Mouse (Mus musculus) right cerebral cortex, postnatal 25 days (tissue): ENCODE results near the gene Lars2.

ENCODE experiments used
- DNase-seq: peaks from one replicate; pipeline ENCODE4 v3.0.0; 2022

The Lars2 gene

DNA sequence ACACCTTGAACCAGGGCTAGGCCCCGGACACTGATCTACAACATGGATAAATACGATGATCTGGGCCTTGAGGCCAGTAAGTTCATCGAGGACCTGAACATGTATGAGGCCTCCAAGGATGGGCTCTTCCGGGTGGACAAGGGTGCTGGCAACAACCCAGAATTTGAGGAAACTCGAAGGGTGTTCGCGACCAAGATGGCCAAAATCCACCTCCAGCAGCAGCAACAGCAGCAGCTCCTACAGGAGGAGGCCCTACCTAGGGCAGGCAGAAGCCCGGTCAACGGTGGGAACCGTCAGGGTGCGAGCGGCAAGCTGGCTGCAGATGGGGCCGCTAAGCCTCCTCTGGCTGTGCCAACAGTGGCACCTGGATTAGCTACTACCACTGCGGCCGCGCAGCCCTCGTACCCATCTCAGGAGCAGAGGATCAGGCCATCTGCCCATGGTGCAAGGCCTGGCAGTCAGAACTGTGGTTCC, 112.5 kb downstream of the Lars2 start:
- no peak for DNase-seq

- no peak for DNase-seq
Measured at GRCm38 (mm10) chr9:123479876-123480252, 113.1 kb downstream of the Lars2 start.

GRCm38 (mm10) chr9:123480253-123480921, 113.7 kb downstream of the Lars2 start:
- no peak for DNase-seq

DNA sequence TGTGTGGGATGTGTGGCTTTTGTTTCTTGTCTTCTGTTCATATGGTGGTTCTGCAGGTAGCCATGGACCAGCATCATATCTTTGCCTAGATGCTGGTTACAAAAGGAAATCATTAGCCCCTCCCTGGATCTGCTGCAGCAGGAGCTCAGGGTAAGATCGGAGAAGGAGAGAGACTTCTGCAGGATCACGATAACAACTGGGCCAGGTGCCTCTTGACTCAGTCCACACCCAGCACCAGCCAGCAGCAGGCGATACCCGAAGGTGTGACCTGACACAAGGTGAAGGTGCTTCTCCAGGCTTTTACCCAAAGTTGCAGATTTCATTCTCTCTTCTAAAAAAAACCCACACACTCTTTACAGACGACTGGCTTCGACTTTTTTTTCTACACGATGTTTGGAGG, 114.4 kb downstream of the Lars2 start:
- DNase-seq, result no peak

GRCm38 (mm10) chr9:123483598-123483997, 116.9 kb downstream of the Lars2 start:
- DNase-seq, result no peak

- DNase-seq, result no peak
Measured at GRCm38 (mm10) chr9:123484830-123485229, 118.1 kb downstream of the Lars2 start.

GRCm38 (mm10) chr9:123485561-123485960, 118.8 kb downstream of the Lars2 start:
- no peak for DNase-seq

DNA sequence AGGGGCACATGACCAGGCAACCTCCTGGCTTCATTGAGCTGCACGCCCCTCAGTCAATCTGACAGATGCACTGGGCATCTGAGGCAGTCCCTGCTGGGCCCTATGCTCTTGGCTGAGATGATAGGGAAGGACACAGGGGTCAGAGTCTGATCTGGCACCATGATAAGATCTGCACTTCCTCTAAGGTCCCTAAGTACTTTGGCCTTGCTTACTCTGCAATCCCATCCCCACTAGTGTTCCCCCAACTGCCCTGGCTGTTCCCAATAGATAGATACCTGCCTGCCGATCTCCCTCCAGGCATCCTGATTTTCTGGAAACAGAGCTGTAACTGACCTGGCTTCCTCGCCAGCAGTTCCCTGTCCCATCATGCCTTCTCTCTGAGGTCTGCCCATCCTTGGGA, 119.9 kb downstream of the Lars2 start:
- DNase-seq, result no peak

- no peak for DNase-seq
Measured at GRCm38 (mm10) chr9:123489073-123489472, 122.3 kb downstream of the Lars2 start.

GRCm38 (mm10) chr9:123489727-123490343, 123.1 kb downstream of the Lars2 start:
- no peak for DNase-seq

DNA sequence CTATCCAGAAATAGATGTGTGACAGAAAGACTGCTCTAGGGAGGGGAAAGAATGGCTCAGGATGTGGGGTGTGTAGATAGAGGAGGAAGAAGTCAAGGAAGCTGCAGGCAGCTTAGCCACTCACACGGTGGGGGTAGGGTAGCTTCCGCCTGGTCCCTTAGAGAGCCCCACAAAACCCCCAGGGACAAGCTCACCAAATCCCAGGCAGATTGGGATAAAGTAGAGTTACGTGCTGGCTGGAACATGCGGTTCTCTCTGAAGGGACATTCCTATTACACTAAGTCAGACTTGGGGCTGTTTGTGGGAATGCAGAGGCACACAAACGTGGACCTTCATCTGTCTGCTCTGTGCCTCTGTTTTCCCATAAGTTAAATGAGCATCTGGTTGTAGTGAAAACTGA, 124.2 kb downstream of the Lars2 start:
- no peak for DNase-seq

- DNase-seq, result peak; percentile 33
Measured at GRCm38 (mm10) chr9:123491917-123492585, 125.3 kb downstream of the Lars2 start.

DNA sequence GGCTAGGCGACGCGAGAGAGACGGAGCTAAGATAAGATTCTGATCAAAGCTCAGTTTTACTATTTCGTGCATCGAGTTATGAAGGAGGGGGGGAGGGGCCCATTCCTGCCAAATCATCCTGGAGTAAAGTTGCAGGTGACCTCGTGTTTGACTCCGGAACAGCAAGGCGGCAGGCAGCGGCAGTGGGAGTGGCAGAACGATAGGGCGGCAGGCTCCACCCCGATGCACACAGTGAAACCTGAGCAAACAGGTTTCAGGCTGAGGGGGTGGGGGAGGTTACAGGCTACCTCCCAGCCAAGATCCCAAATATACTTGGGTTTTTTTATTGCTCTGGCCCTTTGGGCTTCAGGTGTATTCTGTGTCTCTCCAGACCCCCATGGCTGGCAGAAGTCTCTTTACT, 129.9 kb downstream of the Lars2 start:
- DNase-seq, result no peak

DNA sequence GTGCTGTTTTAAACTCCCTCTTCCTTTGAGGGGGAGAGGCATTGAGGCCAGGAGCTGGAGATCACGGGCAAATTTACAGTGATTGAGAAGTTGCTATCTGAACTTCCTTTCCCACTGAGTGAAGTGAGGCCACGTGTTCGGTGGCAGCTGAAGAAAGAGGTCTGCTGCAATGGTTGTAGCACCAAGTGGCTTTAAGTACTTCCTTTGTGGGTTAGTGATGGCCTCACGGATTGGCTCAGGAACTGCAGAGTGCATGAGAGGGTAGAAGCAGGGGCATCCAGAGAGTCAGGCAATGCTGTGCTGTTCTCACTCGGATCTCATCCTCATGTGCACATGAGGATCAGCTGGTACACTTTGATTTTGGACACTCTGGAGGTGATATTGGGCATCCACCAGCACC, 131.2 kb downstream of the Lars2 start:
- DNase-seq, result no peak

GRCm38 (mm10) chr9:123500480-123500879, 133.8 kb downstream of the Lars2 start:
- no peak for DNase-seq

DNA sequence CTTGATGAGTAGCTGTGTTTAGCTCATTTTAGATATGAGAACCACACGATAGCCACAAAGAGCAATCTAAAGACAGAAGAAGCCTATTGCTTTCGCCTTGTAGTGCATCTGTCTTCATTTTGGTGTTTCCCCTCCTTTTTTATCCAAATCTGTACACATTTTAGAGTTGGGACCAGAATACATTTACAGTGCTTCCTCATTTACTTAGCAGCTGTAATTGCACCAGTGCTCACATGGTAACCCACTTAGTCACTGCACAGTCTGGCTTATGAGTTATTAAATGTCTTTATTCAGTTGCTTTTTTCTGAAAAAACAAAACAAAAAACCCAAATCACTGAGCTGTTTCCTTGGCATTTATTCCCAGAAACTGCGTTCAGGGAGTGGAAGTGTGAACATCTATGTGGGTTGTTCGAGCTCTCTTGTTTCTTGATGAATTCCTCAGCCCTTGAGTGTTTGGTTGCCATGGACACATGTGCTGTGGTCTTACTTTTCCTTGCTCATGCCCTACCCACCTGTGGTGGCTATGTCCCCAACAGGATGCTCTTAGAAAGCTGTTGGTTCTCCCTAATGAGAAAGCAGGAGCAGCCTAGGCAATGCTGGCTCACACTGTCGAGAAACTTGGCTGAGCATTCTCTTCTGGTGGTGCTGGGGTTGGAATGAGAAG, 136.6 kb downstream of the Lars2 start:
- peak; percentile 59 for DNase-seq

DNA sequence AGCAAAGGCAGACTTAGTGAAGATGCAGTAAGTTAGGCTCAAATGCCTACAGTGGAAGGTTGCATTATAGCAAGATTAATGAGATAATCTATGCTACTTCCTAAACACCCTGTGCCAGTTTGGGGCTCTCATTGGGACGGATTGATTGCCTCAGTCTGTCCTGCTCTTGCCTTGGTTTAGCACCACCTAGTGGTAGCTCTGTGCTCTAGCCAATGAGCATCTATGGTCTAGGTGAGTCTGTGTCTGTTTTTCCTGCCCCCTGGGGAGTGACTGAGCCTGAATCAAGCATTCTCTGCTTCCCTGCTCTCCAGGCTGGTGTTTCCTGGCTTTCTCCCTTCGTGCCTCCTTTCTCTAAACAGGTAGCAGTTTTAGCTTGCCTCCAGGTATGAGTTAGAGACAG, 137.6 kb downstream of the Lars2 start:
- no peak for DNase-seq

DNA sequence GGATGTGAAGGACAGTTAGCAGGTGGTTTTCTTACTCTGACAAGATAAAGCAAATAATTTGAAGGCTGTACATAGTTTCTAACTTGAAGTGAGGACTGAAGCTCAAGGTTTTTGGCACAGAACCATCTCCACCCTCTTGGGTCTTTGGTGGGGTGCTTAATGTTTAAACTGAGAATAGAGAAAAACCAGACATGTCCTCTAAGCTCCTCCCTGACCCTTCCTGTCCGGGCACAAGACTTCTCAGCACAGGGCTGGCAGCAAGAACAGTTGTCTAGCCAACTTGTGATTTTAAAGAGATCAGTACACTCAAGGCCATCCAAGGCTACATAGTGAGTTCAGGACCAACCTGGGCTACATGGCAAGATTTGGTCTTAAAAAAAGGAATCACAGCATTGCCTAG, 138.9 kb downstream of the Lars2 start:
- no peak for DNase-seq

DNA sequence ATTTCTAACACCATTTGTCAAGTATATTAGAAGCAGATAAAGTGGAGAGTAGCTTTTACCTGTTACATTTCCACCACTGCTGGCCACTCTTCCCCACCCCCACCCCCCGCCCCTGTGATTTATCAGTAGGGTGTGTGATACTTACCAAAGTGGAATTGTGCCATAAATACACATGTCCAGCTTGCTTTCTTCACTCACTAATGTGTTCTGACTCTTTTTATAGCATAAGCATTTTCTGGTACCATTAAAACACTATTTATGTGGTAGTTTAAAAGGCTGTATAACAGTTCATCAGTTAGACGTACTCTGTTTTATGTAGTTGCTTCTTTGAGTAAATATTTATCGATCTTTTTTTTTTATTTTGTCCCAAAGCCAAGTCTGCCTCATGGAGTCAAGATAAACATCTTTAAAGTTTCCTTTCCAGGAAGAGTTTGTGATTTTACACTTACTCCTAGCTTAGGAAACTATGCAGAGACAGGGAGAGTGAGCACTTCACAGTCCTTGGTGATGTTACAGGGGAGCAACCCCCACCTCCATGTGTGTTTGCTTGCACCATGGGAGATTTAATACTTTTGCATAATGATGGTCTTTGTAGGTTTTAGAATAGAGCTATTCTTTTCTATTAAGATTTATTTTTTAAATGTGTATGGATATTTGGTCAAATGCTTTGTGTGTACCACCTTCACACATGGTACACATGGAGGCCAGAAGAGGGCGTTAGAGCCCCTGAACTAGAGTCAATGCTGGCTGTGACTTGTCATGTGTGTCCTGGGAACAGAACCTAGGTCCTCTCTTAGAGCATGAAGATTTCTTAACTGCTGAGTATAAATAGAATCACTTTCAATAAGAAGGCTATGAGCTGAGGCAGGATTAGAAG, 139.8 kb downstream of the Lars2 start:
- no peak for DNase-seq

GRCm38 (mm10) chr9:123507380-123507779, 140.7 kb downstream of the Lars2 start:
- DNase-seq, result no peak

DNA sequence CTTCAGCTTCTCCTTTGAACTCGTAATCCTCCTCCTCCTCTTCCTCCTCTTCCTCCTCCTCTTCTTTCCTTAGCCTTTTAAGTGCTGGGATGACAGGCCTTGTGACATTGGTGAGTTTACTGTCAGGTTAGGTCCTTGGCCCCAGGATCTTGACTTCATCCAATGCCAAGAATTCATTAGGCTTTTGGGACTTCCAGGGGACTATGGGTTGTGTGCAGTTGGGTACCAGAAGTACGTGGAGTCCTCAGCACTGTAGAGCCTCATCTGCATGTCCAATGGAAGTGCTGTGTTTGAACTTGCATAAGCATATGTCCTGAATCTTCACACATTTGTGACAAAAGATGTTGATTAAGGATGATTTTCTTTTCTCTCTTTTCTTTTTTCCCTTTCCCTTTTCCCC, 142.3 kb downstream of the Lars2 start:
- no peak for DNase-seq
